Mouse (Mus musculus) CD4-positive, CD25-positive, alpha-beta regulatory T cell, adult 9 weeks (primary cell): ENCODE data around the gene Olfr1115. TPM values are rescaled to one million over a fixed set of nuclear protein-coding genes. Genes with fewer than 3 reads are reported as not detected.

Experiments
- polyA plus RNA-seq: library from polyadenylated mRNA; unstranded; fragments of 100-300 nt; shearing (Covaris generic); gene quantifications from one replicate; pipeline ENCODE4 v1.2.1, GENCODE M21; 2017

The Olfr1115 gene
- not detected for polyA plus RNA-seq

GRCm38 (mm10) chr2:87247713-87248112 is at the start of gene Olfr1115:
Gene Olfr1115 (plus strand): TSS chr2:87248013.

GRCm38 (mm10) chr2:87208670-87209069 is 39.1 kb upstream of the Olfr1115 start, which contains the start of gene Olfr1113:
Gene Olfr1113 (plus strand): TSS chr2:87208970.

GRCm38 (mm10) chr2:87267234-87267633 is 19.4 kb downstream of the Olfr1115 start, which contains the start of gene Olfr1116:
Gene Olfr1116 (plus strand): TSS chr2:87267534.

Other genes with a start within 250 kb of the Olfr1115 start
- gene Olfr1102, start 249.6 kb upstream of the Olfr1115 start, polyA plus RNA-seq: not detected
- gene Olfr1104, start 220.9 kb upstream of the Olfr1115 start, polyA plus RNA-seq: not detected
- not detected for gene Olfr1105, start 211.5 kb upstream of the Olfr1115 start, polyA plus RNA-seq
- not detected for gene Olfr1106, start 195.7 kb upstream of the Olfr1115 start, polyA plus RNA-seq
- gene Olfr1107, start 172.2 kb upstream of the Olfr1115 start, polyA plus RNA-seq: not detected
- not detected for gene Olfr1109, start 152.0 kb upstream of the Olfr1115 start, polyA plus RNA-seq
- not detected for gene Olfr259, start 133.4 kb upstream of the Olfr1115 start, polyA plus RNA-seq
- not detected for gene Olfr1110, start 107.7 kb upstream of the Olfr1115 start, polyA plus RNA-seq
- not detected for gene Olfr1111, start 95.4 kb upstream of the Olfr1115 start, polyA plus RNA-seq
- gene Olfr1112, start 60.2 kb upstream of the Olfr1115 start, polyA plus RNA-seq: not detected
- gene Olfr1113, start 39.0 kb upstream of the Olfr1115 start, polyA plus RNA-seq: not detected
- not detected for gene Olfr1116, start 19.5 kb downstream of the Olfr1115 start, polyA plus RNA-seq
- gene Olfr1118, start 59.6 kb downstream of the Olfr1115 start, polyA plus RNA-seq: not detected
- not detected for gene Olfr1120, start 106.8 kb downstream of the Olfr1115 start, polyA plus RNA-seq
- not detected for gene Olfr1121, start 121.9 kb downstream of the Olfr1115 start, polyA plus RNA-seq
- gene Olfr1122, start 137.8 kb downstream of the Olfr1115 start, polyA plus RNA-seq: not detected
- not detected for gene Olfr1123, start 168.6 kb downstream of the Olfr1115 start, polyA plus RNA-seq
- gene Olfr1124, start 182.3 kb downstream of the Olfr1115 start, polyA plus RNA-seq: not detected
- not detected for gene Olfr1126, start 205.9 kb downstream of the Olfr1115 start, polyA plus RNA-seq
- gene Pramel7, start 249.1 kb downstream of the Olfr1115 start, polyA plus RNA-seq: not detected